Mouse (Mus musculus): Measurements from ENCODE around the gene Rnf135.

GRCm38 (mm10) chr11:80141825-80142521 lies 41.7 kb upstream of the Rnf135 start, which contains the start of gene Tefm:
- TF ChIP-seq GATA1 (IDR thresholded peaks at IDR 0.05; ENCODE audit: borderline replicate concordance, low read length): no peak
- peak; percentile 32; the same call in 1 of the 2 replicates for TF ChIP-seq FLI1 (IDR thresholded peaks at IDR 0.05; ENCODE audit: low read length)
